Mouse (Mus musculus) lung, postnatal 25 days (tissue): Measurements from ENCODE around the gene Tm4sf5.
"Not testable (repeated sequence)": the region's sequence is repeated elsewhere in the genome, so short reads cannot be mapped to it uniquely, and the experiment has no call there.

Source experiments
- DNase-seq: peaks from one replicate; pipeline ENCODE4 v3.0.0; 2022; ENCODE audit warnings: low spot score

Gene Tm4sf5

GRCm38 (mm10) chr11:70504970-70505369, at the start of gene Tm4sf5:
Tm4sf5 (plus strand) TSS chr11:70505244.
- no peak for DNase-seq

- DNase-seq = peak; percentile 42
Observed at GRCm38 (mm10) chr11:70458688-70459600, 46.1 kb upstream of the Tm4sf5 start, which contains the start of gene Zmynd15. Zmynd15 (plus strand) TSS chr11:70459433.

GRCm38 (mm10) chr11:70459601-70460101, 45.4 kb upstream of the Tm4sf5 start, which contains the start of gene Cxcl16:
Cxcl16 (minus strand) TSS chr11:70459984.
- peak; percentile 86 for DNase-seq

GRCm38 (mm10) chr11:70463970-70464369, 41.1 kb upstream of the Tm4sf5 start:
- DNase-seq = no peak

GRCm38 (mm10) chr11:70465211-70465610, 39.8 kb upstream of the Tm4sf5 start:
- DNase-seq = no peak

DNA sequence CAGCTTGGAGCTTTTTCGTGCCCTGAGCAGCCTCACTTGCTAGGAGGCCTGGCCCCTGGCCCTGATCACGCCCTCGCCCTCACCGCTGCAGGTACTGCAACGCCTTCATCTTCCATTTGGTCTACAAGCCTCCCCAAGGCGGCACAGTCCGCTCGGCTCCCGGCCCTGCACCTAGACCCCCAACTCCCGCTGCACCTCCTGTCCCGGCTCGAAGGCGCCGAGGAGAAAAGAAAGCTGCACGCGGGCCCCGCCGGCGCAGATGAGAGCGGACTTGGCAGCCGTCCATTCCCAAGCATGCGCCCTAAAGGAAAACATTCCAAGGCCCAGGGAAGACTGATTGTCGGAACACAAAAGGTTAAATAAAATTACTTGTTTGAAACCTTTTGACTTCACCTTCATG, 39.2 kb upstream of the Tm4sf5 start:
- DNase-seq = no peak

GRCm38 (mm10) chr11:70467902-70468619, 37.0 kb upstream of the Tm4sf5 start:
- DNase-seq = no peak

GRCm38 (mm10) chr11:70469764-70470163, 35.3 kb upstream of the Tm4sf5 start:
- DNase-seq = no peak

DNA sequence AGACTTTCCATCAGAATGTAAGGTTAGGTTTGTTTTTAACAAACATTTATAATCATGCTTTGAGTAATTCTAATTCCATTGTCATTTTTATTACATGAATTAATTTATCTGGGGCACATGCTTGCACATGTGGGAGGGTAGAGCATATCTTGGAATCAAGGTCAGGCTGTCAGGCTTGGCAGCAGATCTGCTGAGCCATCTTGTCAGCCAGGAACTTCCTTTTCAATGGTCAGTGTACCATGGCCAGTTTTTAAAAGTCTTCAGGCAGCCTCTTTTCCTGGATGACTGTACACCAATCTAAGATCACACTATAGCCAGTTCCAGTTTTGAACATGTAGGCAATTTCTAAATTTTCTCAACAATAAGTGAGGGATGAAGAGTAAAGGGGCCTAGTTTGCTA, 32.3 kb upstream of the Tm4sf5 start:
- no peak for DNase-seq

DNA sequence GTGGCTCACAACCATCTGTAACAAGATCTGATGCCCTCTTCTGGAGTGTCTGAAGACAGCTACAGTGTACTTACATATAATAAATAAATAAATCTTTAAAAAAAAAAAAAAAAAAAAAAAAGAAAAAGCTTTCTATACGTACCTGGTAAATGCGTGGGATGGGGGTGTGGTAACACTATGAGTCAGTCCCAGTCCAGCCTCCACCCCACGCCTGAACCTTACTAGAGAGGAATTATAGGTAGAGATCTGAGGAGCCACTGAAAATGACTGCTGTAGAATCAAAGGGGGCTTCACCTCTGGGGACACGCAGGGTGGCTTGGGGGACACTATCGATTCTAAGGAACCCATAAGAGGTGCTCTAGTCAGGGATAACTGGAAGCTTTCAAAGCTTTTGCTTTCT, 31.8 kb upstream of the Tm4sf5 start:
- DNase-seq = not testable (repeated sequence)

GRCm38 (mm10) chr11:70474872-70475534, 30.0 kb upstream of the Tm4sf5 start:
- DNase-seq = no peak

DNA sequence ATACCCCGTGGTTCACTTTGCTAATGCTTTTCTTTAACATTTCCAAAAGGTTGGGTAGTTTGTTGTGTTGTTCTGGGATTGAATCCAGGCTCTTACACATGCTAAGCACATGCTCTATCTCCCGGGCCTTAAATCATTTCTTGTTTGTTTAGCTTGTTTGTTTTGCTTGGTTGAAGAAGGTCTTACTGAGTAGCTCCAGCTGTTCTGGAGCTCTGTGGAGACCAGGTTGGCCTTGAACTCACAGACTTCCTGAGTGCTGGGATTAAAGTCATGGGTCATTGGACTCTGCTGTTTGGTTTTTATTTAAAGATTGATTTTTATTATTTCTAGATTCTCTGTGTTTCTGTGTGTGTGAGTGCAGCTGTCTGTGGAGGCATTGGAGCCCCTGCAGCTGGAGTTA, 19.5 kb upstream of the Tm4sf5 start:
- DNase-seq = no peak

DNA sequence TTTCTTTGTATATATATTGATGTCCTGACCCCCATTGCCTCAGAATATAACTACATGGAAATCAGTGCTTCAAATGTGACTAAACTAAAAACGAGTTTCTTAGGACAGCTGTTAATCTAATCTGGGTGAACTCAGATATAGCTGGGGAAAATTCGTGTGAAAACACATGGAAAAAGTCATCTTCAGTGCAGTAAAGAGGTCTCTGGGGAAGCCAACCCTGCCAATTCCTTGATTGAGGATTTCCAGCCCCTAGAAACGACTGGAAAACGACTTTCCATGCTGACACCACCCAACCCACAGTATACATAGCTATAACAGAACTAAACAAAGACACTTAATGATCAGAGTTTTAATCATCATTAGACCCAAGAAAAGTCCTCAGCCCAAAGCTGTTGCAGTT, 17.2 kb upstream of the Tm4sf5 start:
- DNase-seq = no peak

DNA sequence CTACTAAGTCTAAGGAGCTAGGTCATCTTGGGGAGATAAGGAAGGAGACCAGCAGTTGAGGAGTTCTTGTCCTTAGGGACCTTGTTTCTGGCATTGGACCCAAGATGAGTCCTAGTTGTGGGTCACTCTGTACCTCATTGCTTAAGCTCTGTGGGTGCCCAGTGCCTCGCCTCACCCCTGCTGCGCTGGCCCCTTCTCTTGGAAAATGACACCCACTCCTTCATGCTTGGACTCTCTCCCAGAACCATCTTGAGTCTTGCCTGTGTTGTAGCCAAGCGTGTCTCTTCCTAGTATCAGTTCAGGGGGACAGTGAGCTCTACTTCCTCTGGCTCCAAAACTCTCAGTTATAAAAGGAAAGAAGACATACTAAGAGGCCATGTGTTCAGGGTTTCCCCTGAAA, 15.9 kb upstream of the Tm4sf5 start:
- DNase-seq = no peak

DNA sequence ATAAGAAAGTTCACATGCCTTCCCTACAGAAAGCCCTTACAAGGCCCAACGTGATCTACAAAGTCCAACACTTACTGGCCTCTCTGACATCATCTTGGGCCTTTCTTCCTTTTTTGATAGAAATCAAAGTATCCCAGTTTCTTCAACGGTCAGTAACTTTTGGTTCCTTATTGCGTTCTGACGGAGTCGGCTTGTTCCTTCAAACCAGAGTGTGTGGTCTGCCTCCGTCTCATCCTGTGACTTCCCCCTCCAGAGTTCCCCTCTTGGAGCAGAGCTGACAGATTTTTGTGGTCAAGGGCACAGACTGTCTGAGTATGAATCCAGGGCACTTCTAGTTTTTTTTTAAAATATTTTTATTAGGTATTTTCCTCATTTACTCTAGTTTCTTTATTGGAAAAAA, 15.4 kb upstream of the Tm4sf5 start:
- DNase-seq = peak; percentile 41

GRCm38 (mm10) chr11:70499566-70500475, 5.2 kb upstream of the Tm4sf5 start:
- DNase-seq = peak; percentile 55

GRCm38 (mm10) chr11:70500476-70500812, 4.6 kb upstream of the Tm4sf5 start:
- DNase-seq = no peak

DNA sequence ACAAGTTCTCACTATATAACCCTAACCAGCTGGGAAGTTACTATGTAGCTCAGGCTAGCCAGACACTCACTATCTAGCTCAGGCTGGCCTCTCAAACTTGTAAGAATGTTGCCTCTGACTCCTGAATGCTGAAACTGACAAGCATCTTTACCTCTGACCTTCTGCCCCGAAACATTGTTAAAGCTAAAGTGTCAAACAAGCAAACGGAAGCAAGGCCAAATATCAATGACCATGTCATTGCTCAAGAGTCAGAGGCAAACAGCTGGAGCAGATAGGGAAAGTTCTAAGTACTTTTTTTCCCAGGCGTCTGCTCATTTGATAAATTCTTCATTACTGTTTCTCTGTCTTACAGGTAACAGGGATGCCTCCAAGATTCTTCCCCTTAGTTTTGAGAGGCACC, 3.0 kb upstream of the Tm4sf5 start:
- DNase-seq = no peak

DNA sequence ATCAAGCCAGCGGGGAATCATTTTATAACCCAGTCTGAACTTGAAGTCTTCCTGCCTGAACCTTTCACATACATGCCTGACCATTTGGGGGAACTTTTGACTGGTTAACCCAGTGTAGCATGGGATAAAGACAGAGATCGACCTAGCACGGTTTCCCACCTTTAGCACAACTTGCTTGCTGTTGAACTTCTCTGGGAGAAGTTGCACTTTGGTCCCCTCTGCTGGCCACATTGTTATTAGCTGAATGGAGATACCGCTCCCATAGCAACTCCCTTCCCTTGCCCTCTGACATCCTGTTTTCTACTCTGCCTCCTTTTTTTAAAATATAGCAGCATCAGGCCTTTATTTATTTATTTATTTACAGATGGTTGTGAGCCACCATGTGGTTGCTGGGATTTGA, 1.3 kb downstream of the Tm4sf5 start:
- DNase-seq = peak; percentile 84

DNA sequence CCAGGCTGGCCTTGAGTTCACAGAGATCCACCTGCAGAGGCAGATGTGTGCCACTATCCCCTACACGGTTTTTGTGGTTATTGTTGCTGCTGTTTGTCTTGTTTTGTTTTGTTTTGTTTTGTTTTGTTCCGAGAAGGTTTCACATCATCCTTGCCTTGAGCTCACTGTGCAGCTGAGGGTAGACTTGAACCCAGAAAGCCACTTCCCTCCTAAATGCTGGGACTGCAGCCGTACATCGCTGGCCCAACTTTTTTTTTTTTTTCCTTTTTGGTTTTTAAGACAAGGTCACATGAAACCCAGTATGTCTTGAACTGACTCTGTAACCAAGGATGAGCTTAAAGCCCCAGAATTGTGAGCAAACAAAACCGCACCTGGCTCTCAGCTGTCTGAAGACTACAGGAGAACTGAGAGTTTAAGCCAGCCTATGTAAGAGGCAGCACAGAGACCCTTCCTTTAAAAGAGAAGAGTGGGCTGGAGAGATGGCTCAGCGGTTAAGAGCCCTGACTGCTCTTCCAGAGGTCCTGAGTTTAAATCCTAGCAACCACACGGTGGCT, 2.0 kb downstream of the Tm4sf5 start:
- DNase-seq = no peak
